8 mouse cellular contexts compared by ENCODE assay signal in the genomic region with DNA sequence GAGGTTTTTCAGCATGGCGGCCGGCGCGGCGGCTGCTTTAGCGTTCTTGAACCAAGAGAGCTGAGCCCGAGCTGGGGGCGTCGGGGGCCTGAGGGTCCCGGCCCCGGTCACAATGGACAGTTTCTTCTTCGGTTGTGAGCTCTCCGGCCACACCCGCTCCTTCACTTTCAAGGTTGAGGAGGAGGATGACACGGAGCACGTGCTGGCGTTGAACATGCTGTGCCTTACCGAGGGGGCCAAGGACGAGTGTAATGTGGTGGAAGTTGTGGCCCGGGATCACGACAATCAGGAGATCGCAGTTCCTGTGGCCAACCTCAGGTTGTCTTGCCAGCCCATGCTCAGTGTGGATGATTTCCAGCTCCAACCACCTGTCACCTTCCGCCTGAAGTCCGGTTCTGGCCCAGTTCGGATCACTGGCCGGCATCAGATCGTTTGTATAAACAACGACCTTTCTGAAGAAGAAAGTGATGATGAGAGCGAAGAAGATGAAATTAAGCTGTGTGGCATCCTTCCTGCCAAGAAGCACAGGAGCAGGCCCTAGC. TPM values are rescaled to one million over a fixed set of nuclear protein-coding genes. Genes with fewer than 3 reads are reported as not detected.
DNase-seq lines count a peak whose midpoint lies in the region; TF ChIP-seq lines count a peak whose summit lies in the region.
"Not testable (repeated sequence)": the region's sequence is repeated elsewhere in the genome, so short reads cannot be mapped to it uniquely, and the experiment has no call there.

No protein-coding gene starts in this region.

- not testable (repeated sequence) for H3K9ac ChIP-seq in ES-Bruce4 (ENCODE audit: low read depth, poor library complexity, severe bottlenecking)

- intact Hi-C loops in gastrocnemius, adult 2 months (cut with DNase I), result not testable (repeated sequence)

- H3K9me3 ChIP-seq in ES-Bruce4 (replicated peaks; ENCODE audit: control insufficient read depth, insufficient read depth, low read length, poor library complexity, severe bottlenecking), result not testable (repeated sequence)

- peak; percentile 39 for DNase-seq in R1 (ENCODE audit: low read depth, low spot score)
- DNase-seq in cerebellum, adult 11 months, result peak; percentile 38
- DNase-seq in cerebellum, adult 2 months, result peak; percentile 58 to 73
- DNase-seq in cerebellum, adult 9-11 months, result peak; percentile 65
- peak; percentile 61 to 71 for DNase-seq in cerebellum, postnatal 25 days
- not testable (repeated sequence) for DNase-seq in gastrocnemius, adult 2 months

- not testable (repeated sequence) for H3K27ac ChIP-seq in ES-Bruce4 (ENCODE audit: insufficient read depth, low read length); cerebellum, adult 2 months (ENCODE audit: insufficient read depth, low read length); gastrocnemius, adult 2 months; testis, adult 2 months (ENCODE audit: control insufficient read depth, insufficient read depth, low read depth, low read length)

- H3K4me3 ChIP-seq in ES-Bruce4 (ENCODE audit: low read depth, low read length), result peak overlapping the region; percentile 4; the same call in 1 of the 2 replicates
- not testable (repeated sequence) for H3K4me3 ChIP-seq in cerebellum, adult 2 months (replicated peaks; ENCODE audit: insufficient read depth, low read depth, low read length)
- H3K4me3 ChIP-seq in gastrocnemius, adult 2 months, result peak overlapping the region; percentile 34; the same call in 1 of the 2 replicates
- H3K4me3 ChIP-seq in testis, adult 2 months (ENCODE audit: control insufficient read depth, low read depth, low read length), result peak overlapping the region; percentile 68

- not testable (repeated sequence) for TF ChIP-seq CTCF in ES-Bruce4 (IDR thresholded peaks at IDR 0.05; ENCODE audit: low read depth, low read length); cerebellum, adult 2 months (IDR thresholded peaks at IDR 0.05; ENCODE audit: borderline replicate concordance, insufficient read depth, low read depth, low read length); gastrocnemius, adult 2 months (IDR thresholded peaks at IDR 0.05); testis, adult 2 months (IDR thresholded peaks at IDR 0.05; ENCODE audit: control insufficient read depth, insufficient read depth, insufficient replicate concordance, low read depth, low read length)

- H3K36me3 ChIP-seq in ES-Bruce4 (ENCODE audit: control insufficient read depth, insufficient read depth, low read length, poor library complexity, severe bottlenecking); testis, adult 2 months (ENCODE audit: control insufficient read depth, insufficient read depth, low read length): not testable (repeated sequence)

- not testable (repeated sequence) for H3K4me1 ChIP-seq in ES-Bruce4 (ENCODE audit: control insufficient read depth, insufficient read depth, low read length); cerebellum, adult 2 months (ENCODE audit: control insufficient read depth, insufficient read depth, low read length); testis, adult 2 months (ENCODE audit: control insufficient read depth, insufficient read depth, low read length)

- 47% methylated on average over 29 of the region's 29 CpGs for WGBS in cerebellum, adult 2 months

- not testable (repeated sequence) for TF ChIP-seq EP300 in ES-Bruce4 (IDR thresholded peaks at IDR 0.05; ENCODE audit: insufficient read depth, low read depth, low read length)

- not testable (repeated sequence) for H3K27me3 ChIP-seq in ES-Bruce4 (ENCODE audit: control insufficient read depth, insufficient read depth, low read length, poor library complexity, severe bottlenecking); cerebellum, adult 2 months (ENCODE audit: control insufficient read depth, insufficient read depth, low read length); testis, adult 2 months (ENCODE audit: control insufficient read depth, insufficient read depth, low read length)

- TF ChIP-seq POLR2A in ES-Bruce4 (IDR thresholded peaks at IDR 0.05; ENCODE audit: insufficient read depth, low read length); cerebellum, adult 2 months (IDR thresholded peaks at IDR 0.05; ENCODE audit: borderline replicate concordance, insufficient read depth, low read length): not testable (repeated sequence)
- TF ChIP-seq POLR2A in testis, adult 2 months (IDR thresholded peaks at IDR 0.05; ENCODE audit: control insufficient read depth, low read depth, low read length), result peak; percentile 69; the same call in 1 of the 2 replicates

RNA-seq across cellular contexts. Expression of a gene that starts 6.9 kb away (rescaled TPM):
- 41.9 and 44.6 TPM in 2 replicates for polyA plus RNA-seq in ES-Bruce4 (2011; ENCODE audit: insufficient read depth, insufficient read length, low read depth, missing spikeins)
- 39.5 and 42.5 TPM in 2 replicates for polyA plus RNA-seq in cerebellum, adult 2 months (2012; rRNA removed)
- 10 to 100 TPM; 14.0 to 16.3 TPM for total RNA-seq in gastrocnemius, adult 2 months (2021)
- polyA plus RNA-seq in testis, adult 2 months (2012; rRNA removed), result 7.2 and 7.8 TPM in 2 replicates
